Mouse (Mus musculus): Measurements from ENCODE around the gene Sestd1. TPM values are rescaled to one million over a fixed set of nuclear protein-coding genes. Genes with fewer than 3 reads are reported as not detected.

Sestd1 gene
- polyA plus RNA-seq, 1 experiment from 2014 or later: 22.0 TPM

Other genes starting within 250 kb of the Sestd1 start
- gene Ccdc141, start 110.0 kb downstream of the Sestd1 start, polyA plus RNA-seq (2015; fragmentation: Nextera tagmentation; extraction: Ambion mirVana): 8.5 and 9.9 TPM in 2 replicates

All from hindbrain, embryonic 16.5 days (tissue).